Mouse (Mus musculus): ENCODE measurements at regions not wholly inside any gene's neighbourhood (a gene's known extent, or its start where the extent isn't known, plus 50 kb on each side); places are given as distances from the start of the nearest gene placed in this dataset.
A peak's percentile ranks its signal among the peaks of the same experiment; 100 is the strongest.

GRCm38 (mm10) chr16:46331336-46331735 is 167.0 kb downstream of the Nectin3 start:
- no peak for DNase-seq

GRCm38 (mm10) chr16:46299079-46299721 is 144.3 kb upstream of the Gm4737 start:
- no peak for DNase-seq

- no peak for DNase-seq
Observed at GRCm38 (mm10) chr16:46297192-46297591, 142.3 kb upstream of the Gm4737 start.

- DNase-seq, result no peak
Observed at GRCm38 (mm10) chr16:46296412-46296811, 141.5 kb upstream of the Gm4737 start.

- DNase-seq, result no peak
Observed at GRCm38 (mm10) chr16:46293831-46294230, 139.0 kb upstream of the Gm4737 start.

- DNase-seq, result no peak
Observed at GRCm38 (mm10) chr16:46291067-46291833, 136.4 kb upstream of the Gm4737 start.

GRCm38 (mm10) chr16:46290199-46290598 is 135.3 kb upstream of the Gm4737 start:
- peak; percentile 73 to 79 for DNase-seq

GRCm38 (mm10) chr16:46267533-46267932 is 112.7 kb upstream of the Gm4737 start:
- no peak for DNase-seq

GRCm38 (mm10) chr16:46251639-46252038 is 96.8 kb upstream of the Gm4737 start:
- DNase-seq, result no peak

- DNase-seq, result no peak
Observed at GRCm38 (mm10) chr16:46250943-46251342, 96.1 kb upstream of the Gm4737 start.

- no peak for DNase-seq
Observed at GRCm38 (mm10) chr16:46245598-46245997, 90.7 kb upstream of the Gm4737 start.

- no peak for DNase-seq
Observed at GRCm38 (mm10) chr16:46228744-46229143, 73.9 kb upstream of the Gm4737 start.

- DNase-seq, result no peak
Observed at GRCm38 (mm10) chr16:46223084-46223600, 68.3 kb upstream of the Gm4737 start.

- no peak for DNase-seq
Observed at GRCm38 (mm10) chr16:46212504-46212903, 57.6 kb upstream of the Gm4737 start.

GRCm38 (mm10) chr16:46211914-46212313 is 57.0 kb upstream of the Gm4737 start:
- no peak for DNase-seq

GRCm38 (mm10) chr16:46205114-46205513 is 50.2 kb upstream of the Gm4737 start:
- no peak for DNase-seq

All from layer of hippocampus, postnatal 36 days (tissue).